Mouse (Mus musculus) forebrain, embryonic 12.5 days (tissue): Measurements from ENCODE around the gene Pkd2l1. TPM values are rescaled to one million over a fixed set of nuclear protein-coding genes. Genes with fewer than 3 reads are reported as not detected.
A peak's percentile ranks its signal among the peaks of the same experiment; 100 is the strongest.

ENCODE experiments used
- ATAC-seq: fragments of 200-750 bp; cut with Nextera tagmentation; 2 replicates; pipeline ENCODE4 v1.8.0; 2017; ENCODE audit warnings: moderate TSS enrichment; ENCODE audit not compliant: low FRiP score
- H3K27ac ChIP-seq: fragments of 300-500 bp; sonication (generic); 2 replicates; pipeline ENCODE4 v1.5.1; 2016; ENCODE audit warnings: mild to moderate bottlenecking
- H3K27me3 ChIP-seq: fragments of 300-500 bp; sonication (generic); 2 replicates; pipeline ENCODE4 v1.6.1; 2016; ENCODE audit warnings: mild to moderate bottlenecking
- H3K36me3 ChIP-seq: fragments of 300-500 bp; sonication (generic); replicated peaks from 2 replicates; pipeline ENCODE4 v1.6.1; 2016; ENCODE audit warnings: mild to moderate bottlenecking
- H3K4me1 ChIP-seq: fragments of 300-500 bp; sonication (generic); 2 replicates; pipeline ENCODE4 v1.6.1; 2016
- H3K4me2 ChIP-seq: fragments of 300-500 bp; sonication (generic); 2 replicates; pipeline ENCODE4 v1.6.1; 2016; ENCODE audit warnings: mild to moderate bottlenecking, moderate library complexity
- H3K4me3 ChIP-seq: fragments of 300-500 bp; sonication (generic); replicated peaks from 2 replicates; pipeline ENCODE4 v1.5.1; 2016; ENCODE audit warnings: mild to moderate bottlenecking
- H3K9ac ChIP-seq: fragments of 300-500 bp; sonication (generic); 2 replicates; pipeline ENCODE4 v1.6.1; 2016; ENCODE audit warnings: mild to moderate bottlenecking
- H3K9me3 ChIP-seq: fragments of 300-500 bp; sonication (generic); 2 replicates; pipeline ENCODE4 v1.6.1; 2016
- WGBS: fragments of 180-500 bp; shearing (Covaris S2); methylation state at CpG from one replicate; pipeline ENCODE4 v1.1.7; 2016; 5-methylcytosine and 5-hydroxymethylcytosine counted together
- polyA plus RNA-seq: library from polyadenylated mRNA; unstranded; fragments of >200 nt; fragmentation: Nextera tagmentation; extraction: Ambion mirVana; gene quantifications from 2 replicates; pipeline ENCODE4 v1.2.1, GENCODE M21; 2016

Gene Pkd2l1
- polyA plus RNA-seq, 1 experiment from 2014 or later: 0.19 TPM

DNA sequence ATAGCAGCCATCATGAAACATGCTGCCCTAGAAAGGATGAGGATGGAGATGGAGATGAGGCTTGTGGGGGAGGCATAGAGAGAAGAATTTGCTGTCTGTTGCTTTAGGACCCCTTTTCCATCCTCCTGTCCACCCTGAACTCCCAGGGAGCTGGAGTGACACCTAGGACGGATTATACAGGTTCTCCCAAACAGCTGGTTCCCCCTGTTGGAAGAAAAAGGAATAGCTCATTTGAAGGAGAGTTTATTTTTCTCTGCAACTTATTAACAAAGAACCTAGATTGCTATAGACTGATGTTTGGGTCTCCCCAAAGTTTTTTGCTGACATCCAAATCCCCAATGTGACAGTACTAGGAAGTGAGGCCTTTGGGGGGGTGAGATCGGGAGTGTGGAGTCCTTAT is 43.9 kb downstream of the Pkd2l1 start:
- Histone ChIP-seq H3K27ac (no peak overlapping the region), H3K27me3 (peaks cover 26% of the 10 kb centered on the region), H3K9me3 (no peaks in the 10 kb centered on the region), H3K4me3 (no peak overlapping the region), H3K9ac (no peak overlapping the region), H3K4me2 (no peak overlapping the region), H3K4me1 (peaks cover 12% of the 10 kb centered on the region), H3K36me3 (peaks cover 12% of the 10 kb centered on the region)
- ATAC-seq: no peak
- 34% methylated on average over 2 of the region's 2 CpGs for WGBS

DNA sequence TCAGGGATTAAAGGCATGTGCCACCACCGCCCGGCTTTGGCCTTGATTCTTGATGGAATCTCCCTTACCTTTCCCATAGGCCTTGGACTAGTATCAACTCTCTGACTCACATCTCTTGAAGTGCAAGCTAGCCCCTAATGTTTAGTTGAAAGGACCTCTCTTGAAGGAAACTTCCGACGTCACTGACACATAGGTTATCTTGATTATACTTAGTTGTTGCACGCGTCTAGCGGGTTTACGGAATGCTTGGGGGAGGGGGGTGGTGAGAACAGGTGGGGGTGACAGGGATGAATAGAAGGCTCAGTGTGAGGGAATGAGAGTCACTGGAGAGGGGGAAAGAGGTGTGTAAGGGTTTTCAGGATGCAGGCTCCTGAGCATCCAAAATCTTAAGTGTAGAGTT is 45.3 kb downstream of the Pkd2l1 start:
- WGBS: 94% methylated on average over 8 of the region's 8 CpGs
- ATAC-seq: no peak
- no peak overlapping the region for H3K27ac ChIP-seq
- H3K4me2 ChIP-seq: no peak overlapping the region
- no peak overlapping the region for H3K4me3 ChIP-seq
- H3K9ac ChIP-seq: no peak overlapping the region
- H3K4me1 ChIP-seq: peaks cover 12% of the 10 kb centered on the region
- no peaks in the 10 kb centered on the region for H3K9me3 ChIP-seq
- peaks cover 24% of the 10 kb centered on the region for H3K36me3 ChIP-seq
- H3K27me3 ChIP-seq: peaks cover 22% of the 10 kb centered on the region

DNA sequence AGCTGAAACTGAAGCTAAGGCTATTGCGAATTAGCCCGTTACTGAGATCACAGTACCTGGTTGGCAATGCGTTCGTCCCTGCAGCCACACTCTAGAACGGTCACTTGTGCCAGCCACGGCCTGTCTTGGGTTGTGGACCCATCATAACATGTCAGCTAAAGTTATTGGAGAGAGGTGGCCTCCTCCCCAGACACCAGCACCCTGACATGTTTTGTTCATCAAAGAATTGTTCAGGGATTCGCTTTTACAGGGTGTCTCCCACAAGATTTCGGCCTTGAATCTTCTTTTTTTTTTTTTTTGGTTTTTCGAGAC is 45.7 kb downstream of the Pkd2l1 start:
- Histone ChIP-seq H3K9me3 (no peaks in the 10 kb centered on the region), H3K27me3 (peaks cover 22% of the 10 kb centered on the region), H3K4me2 (peak overlapping the region; percentile 84), H3K4me3 (peak overlapping the region; percentile 76), H3K27ac (no peak overlapping the region), H3K36me3 (peaks cover 28% of the 10 kb centered on the region), H3K4me1 (peaks cover 12% of the 10 kb centered on the region), H3K9ac (no peak overlapping the region)
- ATAC-seq: no peak
- WGBS: 66% methylated on average over 9 of the region's 9 CpGs

DNA sequence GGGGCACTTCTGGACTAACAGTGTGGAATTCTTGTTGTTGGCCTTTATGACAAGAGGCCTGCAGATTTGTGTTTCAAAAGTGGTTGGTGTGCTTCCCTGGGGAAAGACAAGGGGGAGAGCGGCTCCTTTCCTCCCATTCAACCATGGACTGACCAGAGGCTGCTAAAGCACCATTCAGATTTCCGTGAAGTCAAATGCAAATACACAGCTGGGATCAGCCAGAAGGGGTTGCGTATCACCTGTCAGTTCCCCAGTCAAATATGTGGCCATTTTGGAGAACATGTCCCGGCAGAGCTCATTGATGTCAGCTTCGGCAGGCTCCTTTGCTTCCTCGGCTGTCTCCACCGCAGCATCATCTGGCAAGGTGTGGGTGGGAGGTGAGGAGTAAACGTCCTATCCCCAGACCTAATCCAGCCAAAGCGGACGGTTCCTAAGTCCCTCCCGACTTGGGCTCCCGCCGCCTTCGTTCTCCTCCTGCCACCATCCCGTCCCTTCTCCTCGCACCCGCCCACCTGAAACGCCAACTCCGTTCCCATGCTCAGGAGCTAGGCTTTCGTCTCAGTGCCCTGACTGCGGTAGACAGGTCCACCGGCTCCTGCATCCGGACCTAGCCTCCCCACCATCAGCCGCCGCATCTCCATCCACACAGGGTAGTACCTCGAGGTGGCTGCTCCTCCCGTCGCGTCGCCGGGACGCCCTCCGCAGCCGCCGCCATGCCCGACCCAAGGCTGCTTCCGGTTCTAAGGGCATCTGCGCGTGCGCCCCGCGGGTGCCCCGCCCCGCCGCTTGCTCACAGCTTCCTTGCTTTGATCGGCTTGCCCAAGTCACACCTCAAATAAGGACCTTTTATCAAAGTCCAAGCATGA is 46.3 kb downstream of the Pkd2l1 start, which contains the start of gene Bloc1s2:
Gene Bloc1s2, minus strand, starts transcription at position 745 of the 866 bp plus-strand sequence.
- Histone ChIP-seq H3K9me3 (no peaks in the 10 kb centered on the region), H3K27ac (peak within 1 kb of the TSS; percentile 59; the same call in 1 of the 2 replicates), H3K27me3 (peaks cover 18% of the 10 kb centered on the region; the same call in 1 of the 2 replicates), H3K36me3 (peaks cover 34% of the 10 kb centered on the region), H3K9ac (peak within 1 kb of the TSS; percentile 80), H3K4me1 (peaks cover 12% of the 10 kb centered on the region), H3K4me3 (peak within 1 kb of the TSS; percentile 76), H3K4me2 (peak within 1 kb of the TSS; percentile 84)
- 3% methylated on average over 46 of the region's 46 CpGs for WGBS
- peak; percentile 83 for ATAC-seq

DNA sequence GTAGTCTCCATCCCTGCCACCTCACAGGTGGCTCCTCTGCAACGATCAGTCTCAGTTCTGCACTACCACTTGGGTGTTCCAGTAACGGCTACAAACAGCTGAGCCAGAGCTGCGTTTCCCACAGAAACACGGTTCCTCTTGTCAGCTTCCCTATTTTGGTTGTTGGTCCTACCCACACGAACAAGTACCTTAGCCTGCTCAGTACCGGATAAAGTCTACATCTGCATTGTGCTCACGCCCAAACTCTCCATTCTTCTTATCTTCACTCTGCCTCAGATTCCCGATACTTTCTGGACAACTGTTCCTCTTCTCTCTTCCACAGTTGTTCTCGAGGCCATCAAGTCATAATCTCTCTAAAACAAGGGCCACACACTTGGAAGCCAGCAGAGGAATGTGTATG is 47.9 kb downstream of the Pkd2l1 start:
- Histone ChIP-seq H3K36me3 (peaks cover 45% of the 10 kb centered on the region), H3K27me3 (peaks cover 11% of the 10 kb centered on the region; the same call in 1 of the 2 replicates), H3K4me3 (no peak overlapping the region), H3K9ac (no peak overlapping the region), H3K9me3 (no peaks in the 10 kb centered on the region), H3K4me2 (no peak overlapping the region), H3K27ac (no peak overlapping the region), H3K4me1 (peaks cover 12% of the 10 kb centered on the region)
- no peak for ATAC-seq
- WGBS: 93% methylated on average over 9 of the region's 9 CpGs

DNA sequence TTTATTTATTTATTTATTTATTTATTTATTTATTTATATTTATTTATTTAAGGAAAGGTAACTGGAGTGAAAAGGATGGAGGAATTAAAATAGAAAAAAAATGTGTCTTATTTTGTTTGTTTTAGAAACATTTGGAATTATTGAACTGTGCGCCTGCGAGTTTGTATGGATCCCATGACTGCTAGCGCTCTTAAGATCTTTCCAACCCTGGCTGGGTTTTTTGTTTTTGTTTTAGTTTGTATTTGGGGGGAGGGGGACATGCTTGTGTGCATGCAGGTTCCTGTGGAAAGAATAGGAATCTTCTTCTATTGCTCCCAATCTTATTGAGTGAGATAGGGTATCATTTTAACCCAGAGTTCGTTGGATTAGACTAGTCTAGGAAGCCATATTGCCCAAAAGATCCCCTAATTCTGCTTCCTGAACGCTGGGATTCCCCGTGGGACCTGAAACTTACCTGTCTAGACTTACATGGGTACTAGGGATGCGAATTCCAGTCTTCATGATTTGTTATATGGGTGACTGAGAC is 56.2 kb downstream of the Pkd2l1 start:
- H3K4me1 ChIP-seq: peaks cover 9% of the 10 kb centered on the region
- H3K9me3 ChIP-seq: no peaks in the 10 kb centered on the region
- peak overlapping the region; percentile 77 for H3K4me3 ChIP-seq
- peak overlapping the region; percentile 57 for H3K4me2 ChIP-seq
- peak; percentile 31; the same call in 1 of the 2 replicates for ATAC-seq
- H3K27ac ChIP-seq: peak overlapping the region; percentile 25; the same call in 1 of the 2 replicates
- peak overlapping the region; percentile 40; the same call in 1 of the 2 replicates for H3K9ac ChIP-seq
- peaks cover 37% of the 10 kb centered on the region for H3K36me3 ChIP-seq
- no peaks in the 10 kb centered on the region for H3K27me3 ChIP-seq
- 29% methylated on average over 7 of the region's 7 CpGs for WGBS

DNA sequence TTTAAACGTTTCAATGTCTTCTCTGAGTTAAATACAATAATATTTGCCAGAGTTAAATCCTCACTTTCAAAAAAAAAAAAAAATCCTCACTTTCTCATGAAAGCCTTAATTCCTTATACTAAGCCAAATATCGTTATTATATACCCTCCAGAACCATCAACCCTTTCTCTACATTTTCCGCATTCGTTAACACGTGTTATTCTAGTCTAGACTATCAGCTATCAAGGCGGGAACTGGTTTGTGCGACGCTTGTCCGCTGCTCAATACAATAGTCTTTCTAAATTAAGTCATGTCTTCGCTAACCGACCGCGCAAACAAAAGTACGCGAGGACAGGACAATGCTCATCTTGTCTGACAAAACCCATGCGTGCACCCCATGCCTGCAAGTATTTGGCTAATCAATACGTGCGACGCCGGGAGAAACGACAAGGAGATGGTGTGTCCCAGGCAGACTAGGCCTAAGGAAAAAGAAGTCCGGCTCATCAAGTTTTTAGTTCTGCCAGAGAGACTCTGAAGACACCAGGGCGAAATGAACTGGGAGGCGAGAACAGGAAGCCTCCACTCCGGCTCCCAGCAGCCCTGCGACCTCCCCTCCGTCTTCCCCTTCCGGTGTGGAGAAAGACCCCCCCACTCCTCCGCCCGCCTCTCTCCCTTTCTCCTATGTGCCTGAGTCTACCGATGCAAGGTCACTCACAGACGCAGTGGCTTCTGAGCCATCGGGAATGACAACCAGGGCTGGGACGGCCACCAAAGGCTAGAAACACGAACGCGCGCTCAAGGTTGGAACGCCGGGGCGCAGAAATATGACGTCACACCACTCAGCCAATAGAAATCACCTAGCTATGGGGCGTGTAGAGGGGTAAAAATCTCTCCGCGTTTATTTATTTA is 56.9 kb downstream of the Pkd2l1 start, which contains the start of gene Cwf19l1:
Gene Cwf19l1, minus strand, starts transcription at position 805 of the 888 bp plus-strand sequence.
- H3K27me3 ChIP-seq: no peaks in the 10 kb centered on the region
- H3K36me3 ChIP-seq: peaks cover 40% of the 10 kb centered on the region
- H3K27ac ChIP-seq: peak within 1 kb of the TSS; percentile 95
- H3K9me3 ChIP-seq: no peaks in the 10 kb centered on the region
- peak within 1 kb of the TSS; percentile 75 for H3K4me2 ChIP-seq
- ATAC-seq: peak; percentile 93
- WGBS: under 1% methylated on average over 45 of the region's 45 CpGs
- peaks cover 9% of the 10 kb centered on the region for H3K4me1 ChIP-seq
- H3K4me3 ChIP-seq: peak within 1 kb of the TSS; percentile 77
- H3K9ac ChIP-seq: peak within 1 kb of the TSS; percentile 71

DNA sequence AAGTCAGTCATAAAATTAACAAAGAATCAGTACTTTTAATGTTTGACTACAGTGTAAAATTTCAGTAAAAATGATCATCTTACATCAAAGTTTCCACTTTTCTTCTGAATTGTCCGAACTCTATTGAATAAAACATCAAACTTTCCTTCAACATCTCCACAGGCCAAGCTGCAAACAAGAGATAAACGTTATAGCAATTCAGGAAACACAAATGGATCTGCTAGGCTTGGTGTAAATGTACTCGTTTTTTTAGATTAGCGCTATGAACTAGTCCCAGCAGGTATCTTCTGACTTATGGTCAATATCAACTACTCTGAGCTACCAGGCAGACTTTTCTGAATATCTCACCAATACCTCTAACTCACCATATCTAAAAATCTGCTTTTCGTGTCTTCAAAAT is 59.3 kb downstream of the Pkd2l1 start:
- Histone ChIP-seq H3K4me3 (no peak overlapping the region), H3K4me2 (no peak overlapping the region), H3K36me3 (peaks cover 44% of the 10 kb centered on the region), H3K27ac (no peak overlapping the region), H3K27me3 (no peaks in the 10 kb centered on the region), H3K4me1 (peaks cover 9% of the 10 kb centered on the region), H3K9ac (no peak overlapping the region), H3K9me3 (no peaks in the 10 kb centered on the region)
- no peak for ATAC-seq
- 88% methylated on average over 5 of the region's 5 CpGs for WGBS

DNA sequence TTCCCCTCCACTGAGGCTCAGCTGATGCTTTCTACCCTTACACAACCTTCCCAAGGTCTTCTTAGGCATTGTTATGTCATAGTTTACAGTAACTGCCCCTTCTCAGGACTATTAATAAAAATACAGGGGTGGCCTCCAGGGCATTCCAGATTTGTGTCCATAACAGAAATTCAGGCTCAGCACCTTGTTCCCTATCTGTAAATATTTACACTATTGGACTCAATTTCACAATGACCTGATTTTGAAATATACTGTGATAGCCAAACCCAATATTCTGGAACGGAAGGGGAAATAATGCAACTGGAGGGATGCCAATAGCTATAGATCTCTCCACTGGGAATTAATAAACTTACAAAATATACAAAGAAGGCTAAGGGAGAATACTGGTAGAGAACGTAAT is 63.7 kb downstream of the Pkd2l1 start:
- WGBS: 99% methylated on average over 2 of the region's 2 CpGs
- ATAC-seq: no peak
- Histone ChIP-seq H3K4me2 (no peak overlapping the region), H3K4me3 (no peak overlapping the region), H3K27ac (no peak overlapping the region), H3K9ac (no peak overlapping the region), H3K9me3 (no peaks in the 10 kb centered on the region), H3K27me3 (no peaks in the 10 kb centered on the region), H3K4me1 (no peaks in the 10 kb centered on the region), H3K36me3 (peaks cover 83% of the 10 kb centered on the region)

DNA sequence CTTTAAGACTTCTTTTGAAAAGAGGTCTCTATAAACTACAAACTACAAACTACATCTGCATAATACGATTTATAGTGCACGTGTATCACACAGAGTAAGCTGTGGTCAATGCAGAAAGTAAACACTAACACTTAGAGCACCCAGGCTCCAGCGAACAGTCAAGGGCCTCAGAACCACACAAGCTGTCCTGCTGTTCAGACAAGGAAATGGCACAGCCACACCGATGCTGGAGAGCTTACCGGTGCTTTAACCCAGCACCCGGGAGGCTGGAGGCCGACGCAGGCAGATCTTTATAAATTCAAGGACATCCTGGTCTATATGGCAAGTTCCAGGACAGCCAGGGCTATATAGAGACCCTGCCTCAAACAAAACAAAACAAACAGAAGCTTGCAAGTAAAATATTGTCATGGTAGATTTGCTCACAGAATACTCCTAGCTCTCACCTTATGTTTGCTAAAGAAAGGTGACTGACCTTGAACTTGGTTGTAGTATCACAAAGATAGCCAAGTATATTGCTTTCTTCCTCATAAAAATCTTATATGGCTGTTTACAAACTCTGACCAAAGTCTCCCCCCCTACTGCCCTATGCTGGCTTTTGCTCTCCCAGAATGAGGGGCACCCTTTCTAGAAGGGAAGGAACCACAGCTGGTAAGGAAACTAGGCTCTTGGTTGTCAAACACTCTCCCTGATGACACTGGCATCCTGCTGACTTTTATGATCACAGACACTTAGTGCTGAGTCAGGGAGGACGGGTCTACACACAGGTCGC is 64.3 kb downstream of the Pkd2l1 start:
- no peak overlapping the region for H3K27ac ChIP-seq
- H3K4me1 ChIP-seq: no peaks in the 10 kb centered on the region
- H3K27me3 ChIP-seq: no peaks in the 10 kb centered on the region
- ATAC-seq: no peak
- no peak overlapping the region for H3K4me3 ChIP-seq
- 94% methylated on average over 10 of the region's 10 CpGs for WGBS
- no peaks in the 10 kb centered on the region for H3K9me3 ChIP-seq
- no peak overlapping the region for H3K9ac ChIP-seq
- peaks cover 89% of the 10 kb centered on the region for H3K36me3 ChIP-seq
- no peak overlapping the region for H3K4me2 ChIP-seq

DNA sequence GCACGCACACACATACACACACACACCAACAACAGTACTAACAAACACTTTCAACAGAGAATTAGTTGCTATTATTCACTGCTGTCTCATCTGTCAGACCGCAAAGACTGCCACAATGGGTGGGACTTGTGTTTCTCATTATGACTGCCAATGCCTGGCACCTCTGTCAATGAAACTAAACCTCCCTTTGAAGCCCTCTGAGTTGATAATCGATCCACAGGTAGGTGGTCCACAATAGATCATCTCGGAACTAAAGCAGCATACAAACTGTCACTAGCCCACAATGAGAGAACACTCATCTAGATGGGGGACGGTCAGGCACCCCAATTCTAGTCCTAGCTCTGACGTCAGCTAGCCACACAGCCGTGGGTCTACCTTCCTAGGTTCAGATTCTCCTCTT is 71.1 kb downstream of the Pkd2l1 start:
- WGBS: 90% methylated on average over 7 of the region's 7 CpGs
- Histone ChIP-seq H3K9ac (no peak overlapping the region), H3K4me2 (no peak overlapping the region), H3K4me3 (no peak overlapping the region), H3K9me3 (no peaks in the 10 kb centered on the region), H3K36me3 (peaks cover 80% of the 10 kb centered on the region), H3K4me1 (no peaks in the 10 kb centered on the region), H3K27me3 (no peaks in the 10 kb centered on the region), H3K27ac (no peak overlapping the region)
- no peak for ATAC-seq
